Mouse (Mus musculus) heart, postnatal 10 days (tissue): Measurements from ENCODE around the gene Elp4. TPM values are rescaled to one million over a fixed set of nuclear protein-coding genes. Genes with fewer than 3 reads are reported as not detected.
A peak's percentile ranks its signal among the peaks of the same experiment; 100 is the strongest.

ENCODE experiments used
- DNase-seq, 2 experiments: peaks; one replicate each; pipeline ENCODE4 v3.0.0; 2021
- intact Hi-C: fragments of 180-260 bp; cut with DNase I; formaldehyde crosslinking; loops from one replicate; pipeline ENCODE4 v1.15.1; 2025
- total RNA-seq, 2 experiments: library from RNA; stranded (reverse); gene quantifications; 2 replicates each; pipeline ENCODE4 v1.2.3; 2021

Gene Elp4
- total RNA-seq, 2 experiments from 2014 or later: 16.6 to 17.3 TPM

- intact Hi-C loops: no loop called here
Measured at GRCm38 (mm10) chr2:105806571-105806970, 97.8 kb downstream of the Elp4 start.

GRCm38 (mm10) chr2:105806047-105806446 lies 98.3 kb downstream of the Elp4 start:
- intact Hi-C loops: no loop called here
- no peak for DNase-seq

More at GRCm38 (mm10) chr2:105806571-105806970, 97.8 kb downstream of the Elp4 start:
- no peak for DNase-seq

GRCm38 (mm10) chr2:105805210-105805609 lies 99.2 kb downstream of the Elp4 start:
- intact Hi-C loops: no loop called here
- DNase-seq: no peak

GRCm38 (mm10) chr2:105804506-105804905 lies 99.9 kb downstream of the Elp4 start:
- DNase-seq: no peak
- intact Hi-C loops: no loop called here

GRCm38 (mm10) chr2:105803427-105803826 lies 100.9 kb downstream of the Elp4 start:
- no peak for DNase-seq
- intact Hi-C loops: no loop called here

GRCm38 (mm10) chr2:105802902-105803301 lies 101.5 kb downstream of the Elp4 start:
- intact Hi-C loops: no loop called here
- DNase-seq: no peak

- intact Hi-C loops: no loop called here
- no peak for DNase-seq
Measured at GRCm38 (mm10) chr2:105801536-105801935, 102.8 kb downstream of the Elp4 start.

GRCm38 (mm10) chr2:105800694-105801093 lies 103.7 kb downstream of the Elp4 start:
- peak; percentile 14 to 18 for DNase-seq
- intact Hi-C loops: no loop called here

GRCm38 (mm10) chr2:105799840-105800239 lies 104.5 kb downstream of the Elp4 start:
- DNase-seq: no peak

GRCm38 (mm10) chr2:105797842-105798241 lies 106.5 kb downstream of the Elp4 start:
- intact Hi-C loops: no loop called here

More at GRCm38 (mm10) chr2:105799840-105800239, 104.5 kb downstream of the Elp4 start:
- intact Hi-C loops: no loop called here

GRCm38 (mm10) chr2:105796101-105796500 lies 108.3 kb downstream of the Elp4 start:
- DNase-seq: peak; percentile 12 to 16
- intact Hi-C loops: no loop called here

More at GRCm38 (mm10) chr2:105797842-105798241, 106.5 kb downstream of the Elp4 start:
- DNase-seq: peak; percentile 41 to 47

GRCm38 (mm10) chr2:105792339-105793120 lies 111.8 kb downstream of the Elp4 start:
- no peak for DNase-seq
- intact Hi-C loops: no loop called here

GRCm38 (mm10) chr2:105789936-105790335 lies 114.4 kb downstream of the Elp4 start:
- intact Hi-C loops: no loop called here
- no peak for DNase-seq

- no peak for DNase-seq
- intact Hi-C loops: no loop called here
Measured at GRCm38 (mm10) chr2:105787726-105788125, 116.6 kb downstream of the Elp4 start.

GRCm38 (mm10) chr2:105786986-105787385 lies 117.4 kb downstream of the Elp4 start:
- intact Hi-C loops: no loop called here
- DNase-seq: no peak

- intact Hi-C loops: no loop called here
- no peak for DNase-seq
Measured at GRCm38 (mm10) chr2:105782885-105783284, 121.5 kb downstream of the Elp4 start.

GRCm38 (mm10) chr2:105780739-105781138 lies 123.6 kb downstream of the Elp4 start:
- DNase-seq: no peak
- intact Hi-C loops: no loop called here

- intact Hi-C loops: no loop called here
- no peak for DNase-seq
Measured at GRCm38 (mm10) chr2:105779320-105779891, 125.0 kb downstream of the Elp4 start.

- no peak for DNase-seq
- intact Hi-C loops: no loop called here
Measured at GRCm38 (mm10) chr2:105771314-105771713, 133.1 kb downstream of the Elp4 start.

- DNase-seq: no peak
- intact Hi-C loops: no loop called here
Measured at GRCm38 (mm10) chr2:105769747-105770328, 134.5 kb downstream of the Elp4 start.

GRCm38 (mm10) chr2:105753512-105753911 lies 150.9 kb downstream of the Elp4 start:
- DNase-seq: no peak
- intact Hi-C loops: no loop called here

- intact Hi-C loops: no loop called here
- no peak for DNase-seq
Measured at GRCm38 (mm10) chr2:105749111-105749510, 155.3 kb downstream of the Elp4 start.
